Mouse (Mus musculus) spleen, postnatal 14 days (tissue): ENCODE results near the gene Nr2f6.

Experiments used
- DNase-seq, 2 experiments: peaks; one replicate each; pipeline ENCODE4 v3.0.0; 2021 to 2022; ENCODE audit warnings: low spot score in 2 of 2

Nr2f6 gene

GRCm38 (mm10) chr8:71391696-71392095 lies 9.9 kb upstream of the Nr2f6 start:
- no peak for DNase-seq

DNA sequence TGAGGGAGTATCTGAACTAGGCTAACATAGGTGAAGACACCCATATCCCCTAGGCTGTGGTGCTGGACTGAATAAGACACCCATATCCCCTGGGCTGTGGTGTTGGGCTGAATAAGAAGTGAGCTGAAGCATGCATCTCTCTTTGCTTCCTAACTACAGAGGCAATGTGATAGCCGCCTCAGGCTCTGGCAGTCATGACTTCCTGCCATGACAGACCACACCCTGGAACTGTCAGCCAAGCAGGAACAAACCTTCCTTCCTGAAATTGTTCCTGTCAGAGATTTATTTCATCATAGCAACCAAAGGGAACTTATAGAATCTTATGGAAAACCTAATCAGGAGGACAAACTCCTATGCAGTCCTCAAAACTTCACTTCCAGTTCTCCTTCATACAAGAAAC lies 6.5 kb upstream of the Nr2f6 start:
- DNase-seq: no peak

GRCm38 (mm10) chr8:71385212-71385835 lies 3.6 kb upstream of the Nr2f6 start:
- DNase-seq: no peak

DNA sequence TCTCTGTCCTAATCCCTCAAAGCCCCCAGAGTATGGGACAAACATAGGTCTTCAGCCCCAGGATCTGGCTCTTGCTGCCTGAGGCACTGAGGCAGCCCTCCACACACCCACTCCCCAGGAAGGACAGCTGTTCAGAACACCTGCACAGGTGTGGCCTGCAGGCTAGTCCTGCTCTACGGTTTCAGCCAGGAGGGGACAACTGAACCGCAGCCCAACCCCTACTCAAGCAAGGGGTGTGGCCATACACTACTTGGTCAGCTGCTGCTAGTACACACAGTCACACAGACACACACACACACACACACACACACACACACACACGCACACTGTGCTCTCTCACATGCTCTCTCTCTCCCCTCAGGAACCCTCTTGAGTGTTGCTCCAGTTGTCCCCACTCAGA lies 2.1 kb upstream of the Nr2f6 start:
- no peak for DNase-seq

DNA sequence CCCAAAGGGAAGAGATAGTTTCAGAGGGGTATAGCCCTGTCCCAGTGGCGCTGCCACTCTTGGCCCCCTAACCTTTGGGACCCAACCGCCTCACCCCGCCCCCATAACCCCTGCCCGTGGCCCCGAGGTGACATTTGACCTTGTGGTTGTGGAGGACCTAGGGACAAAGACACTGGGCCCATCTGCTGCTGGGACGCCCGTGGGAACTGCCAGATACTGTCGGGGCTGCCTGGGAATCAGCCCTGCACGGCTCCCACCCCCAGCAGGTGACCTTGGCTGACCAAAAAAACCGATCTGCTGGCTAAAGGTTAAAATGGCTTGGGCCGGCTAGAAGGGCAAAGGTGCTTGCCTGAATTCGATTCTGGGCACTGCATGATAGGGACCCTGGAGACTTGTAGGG lies 1.6 kb upstream of the Nr2f6 start:
- no peak for DNase-seq

DNA sequence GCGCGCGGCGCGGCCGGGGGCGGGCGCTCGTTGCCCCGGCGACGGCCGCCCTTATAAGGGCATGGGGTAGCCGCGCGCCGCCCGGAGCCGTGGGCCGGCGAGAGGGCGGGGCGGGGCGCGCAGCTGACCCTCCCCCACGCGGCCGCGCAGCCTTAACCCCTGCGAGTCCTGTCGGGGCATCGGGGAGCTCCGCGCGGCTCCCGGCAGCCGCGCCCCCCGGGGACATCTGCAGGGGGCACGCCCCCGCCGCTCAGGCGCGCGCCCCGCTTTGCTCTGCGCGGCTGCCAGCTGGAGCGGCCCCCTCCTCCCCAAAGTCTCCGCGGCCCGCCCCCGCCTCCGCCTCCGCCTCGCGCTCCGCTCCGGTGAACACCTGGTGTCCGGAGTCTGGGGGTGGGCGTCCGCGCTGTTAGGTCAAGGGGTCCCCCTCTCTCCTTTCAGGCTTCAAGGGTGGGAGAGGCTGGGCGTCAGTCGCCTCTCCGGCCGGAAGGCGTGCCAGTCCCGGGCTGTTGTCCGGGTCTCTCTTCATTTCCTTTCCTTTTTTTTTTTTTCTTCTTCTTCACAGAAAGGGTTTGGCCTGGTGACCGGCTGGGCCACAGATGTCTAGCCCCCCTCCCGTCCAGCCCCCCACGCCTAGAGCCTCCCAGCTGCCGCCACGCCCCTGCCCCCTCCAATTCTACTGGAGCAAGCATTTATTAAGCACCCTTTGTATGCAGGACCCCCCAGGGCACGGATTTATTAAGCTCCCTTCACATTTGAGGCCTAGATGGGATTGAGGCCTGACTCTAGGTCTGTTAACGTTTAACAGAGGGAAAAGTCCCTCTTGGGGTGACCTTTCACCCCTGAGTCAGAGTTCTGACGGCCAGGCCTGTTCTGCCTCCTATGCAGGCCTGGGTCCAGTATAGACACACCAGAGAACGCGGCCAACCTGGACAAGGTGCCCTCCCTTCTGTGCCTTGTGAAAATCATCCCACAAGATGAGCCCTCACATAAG lies 506 bp upstream of the Nr2f6 start:
- DNase-seq: peak; percentile 50 to 59

- no peak for DNase-seq
Observed at GRCm38 (mm10) chr8:71380178-71381171, 1.3 kb downstream of the Nr2f6 start.

DNA sequence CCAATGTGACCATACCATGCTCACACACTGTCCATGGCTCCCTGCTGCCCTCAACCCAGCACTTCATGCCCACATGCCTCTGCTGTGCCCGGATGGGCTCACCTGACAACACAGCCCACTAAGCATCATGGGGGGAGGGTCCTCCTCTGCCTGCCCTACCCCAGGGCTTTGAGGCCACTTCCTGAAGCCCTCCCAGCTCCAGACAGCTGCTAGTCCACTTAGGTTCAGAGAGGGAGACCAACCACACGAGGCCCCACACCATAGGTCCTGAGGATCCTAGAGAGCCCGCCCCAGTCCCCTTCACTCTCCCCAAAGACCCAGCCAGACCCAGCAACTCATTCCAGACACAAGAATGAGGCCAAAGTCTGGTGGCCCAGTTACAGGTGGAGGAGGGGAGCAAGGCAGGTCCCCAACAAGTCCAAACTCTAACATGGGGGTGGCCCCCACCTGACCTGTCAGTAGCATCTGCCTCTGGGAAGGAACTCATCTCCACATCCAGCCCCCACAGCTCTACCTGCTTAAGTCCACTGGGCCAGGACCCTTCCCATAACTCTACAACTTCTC lies 2.2 kb downstream of the Nr2f6 start:
- no peak for DNase-seq

DNA sequence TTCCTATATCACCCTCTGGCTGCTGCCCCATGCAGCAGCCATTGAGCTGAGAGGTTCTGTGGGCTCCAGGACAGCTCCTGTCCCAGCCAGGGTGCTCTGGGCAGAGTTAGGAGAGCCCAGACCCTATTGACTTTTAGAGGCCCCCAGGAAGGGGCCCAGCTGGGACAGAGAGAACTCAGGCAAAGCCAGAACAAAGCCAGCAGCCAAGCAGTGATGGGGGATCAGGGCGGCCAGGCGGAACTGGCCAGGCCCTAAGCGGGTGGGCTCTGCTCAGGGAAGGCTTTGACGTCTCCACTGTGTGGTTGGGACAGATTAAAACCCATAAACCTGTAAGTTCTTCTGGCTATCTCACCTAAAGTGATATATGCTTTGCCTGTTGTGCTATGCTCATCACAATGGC lies 2.8 kb downstream of the Nr2f6 start:
- no peak for DNase-seq

DNA sequence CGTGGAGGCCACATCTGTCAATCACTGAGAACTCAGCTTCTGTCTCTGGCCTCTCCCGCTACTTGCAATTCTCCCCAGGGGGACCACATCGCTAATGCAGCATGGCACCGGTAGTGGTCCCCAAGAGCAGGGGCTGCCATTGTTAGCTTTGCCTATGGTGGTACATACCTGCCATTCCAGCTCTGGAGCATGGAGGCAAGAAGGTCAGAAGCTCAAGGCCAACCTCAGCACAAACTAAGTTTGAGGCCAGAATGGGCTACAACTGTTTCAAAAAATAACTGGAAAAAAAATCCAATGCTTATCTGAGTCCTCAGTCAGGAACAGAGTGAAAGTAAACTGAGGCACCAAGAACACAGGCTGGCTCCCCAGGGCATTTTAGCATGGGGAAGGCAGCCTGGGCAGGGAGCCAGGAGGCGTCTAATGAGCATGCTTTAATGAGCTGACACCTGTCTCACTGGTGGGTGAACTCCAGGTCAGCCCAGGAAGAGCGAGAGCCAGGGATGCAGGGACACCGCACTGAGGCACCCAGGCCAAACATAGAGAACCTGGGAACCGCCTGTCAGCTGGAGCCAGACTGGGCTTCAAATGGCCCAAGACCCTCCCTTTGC lies 5.2 kb downstream of the Nr2f6 start:
- DNase-seq: no peak

DNA sequence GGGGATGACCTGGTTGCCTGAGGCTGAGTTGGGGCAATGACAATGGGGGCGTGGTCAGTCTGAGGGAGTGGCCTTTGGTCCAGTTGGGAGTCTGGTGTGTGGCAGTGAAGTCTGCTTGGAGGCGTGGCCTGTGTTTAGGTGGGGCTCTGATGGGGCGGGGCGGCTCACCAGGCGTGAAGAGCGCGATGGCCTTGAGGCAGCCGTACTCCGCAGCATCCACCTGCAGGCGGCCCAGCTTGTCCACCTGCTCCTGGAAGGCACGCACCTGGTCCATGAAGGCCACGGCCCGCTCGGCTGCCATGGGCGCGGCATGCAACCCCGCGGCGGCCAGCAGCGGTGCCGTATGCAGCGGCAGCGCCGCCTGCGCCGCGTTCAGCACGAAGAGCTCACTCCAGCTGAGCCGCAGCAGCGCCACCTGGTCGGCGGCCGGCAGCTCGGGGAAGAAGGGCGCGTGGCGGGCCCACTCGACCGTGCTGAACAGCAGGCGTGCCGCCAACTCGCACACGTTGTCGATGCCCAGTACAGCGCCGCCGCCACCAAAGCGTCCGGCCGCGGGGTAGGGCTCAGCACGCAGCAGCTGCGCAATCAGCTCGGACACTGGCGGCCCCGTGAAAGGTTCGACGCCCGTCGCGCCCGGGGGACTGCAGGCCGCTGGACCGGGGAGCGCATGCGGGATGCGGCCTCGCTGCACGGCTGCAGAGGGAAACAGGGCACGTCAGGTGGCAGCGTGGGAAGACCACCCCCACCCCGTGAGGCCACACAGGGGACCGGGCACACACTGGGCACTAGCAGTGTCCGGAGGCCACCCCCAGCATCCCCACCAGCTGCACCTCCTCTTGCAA lies 6.0 kb downstream of the Nr2f6 start:
- DNase-seq: peak in 1 of 2 experiments; percentile 30

DNA sequence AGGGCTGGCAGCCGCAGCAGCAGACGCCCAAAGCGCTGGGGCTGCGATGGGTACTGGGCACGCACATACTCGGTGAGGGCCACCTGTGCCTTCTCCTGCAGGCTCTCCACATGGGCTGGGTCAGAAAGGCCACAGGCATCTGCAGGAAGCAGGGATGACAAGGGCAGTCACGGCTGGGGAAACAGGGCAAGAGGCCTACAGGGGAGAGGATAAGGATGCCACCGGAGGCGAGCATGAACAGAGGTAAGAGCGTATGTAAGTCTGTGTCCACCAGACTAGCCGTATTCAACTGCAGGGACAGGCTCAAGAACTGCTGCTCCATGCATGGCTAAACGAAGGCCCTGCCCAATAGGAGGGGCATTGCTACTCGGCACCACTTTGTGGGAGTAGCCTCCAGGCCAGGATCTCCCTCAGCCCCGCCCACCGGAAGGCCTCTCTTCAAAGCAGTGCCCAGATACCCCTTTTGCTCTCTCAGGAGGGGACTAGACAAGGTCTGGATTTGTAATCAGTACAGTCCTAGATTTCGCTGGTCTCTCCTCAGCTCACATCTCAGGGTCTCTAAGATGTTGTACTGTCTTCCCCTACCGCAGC lies 7.0 kb downstream of the Nr2f6 start:
- no peak for DNase-seq

DNA sequence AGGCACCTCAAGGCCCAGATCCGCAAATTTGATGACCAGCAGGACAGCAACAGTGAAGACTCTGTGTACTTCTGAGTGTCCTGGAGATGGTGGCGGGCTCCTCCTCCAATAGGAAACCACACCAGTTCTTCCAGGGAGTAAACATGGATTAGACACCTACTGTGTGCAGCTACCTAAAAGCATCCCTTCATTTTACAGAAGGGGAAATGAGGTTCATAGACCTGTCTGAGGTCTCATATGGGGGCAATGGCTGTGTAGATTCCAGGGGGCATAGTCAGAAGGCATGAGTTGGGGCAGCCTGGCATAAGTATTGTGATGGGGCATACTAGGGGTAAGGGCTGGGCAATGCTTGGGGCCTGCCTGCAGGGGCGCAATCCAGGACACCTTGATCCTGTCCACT lies 8.8 kb downstream of the Nr2f6 start:
- no peak for DNase-seq

DNA sequence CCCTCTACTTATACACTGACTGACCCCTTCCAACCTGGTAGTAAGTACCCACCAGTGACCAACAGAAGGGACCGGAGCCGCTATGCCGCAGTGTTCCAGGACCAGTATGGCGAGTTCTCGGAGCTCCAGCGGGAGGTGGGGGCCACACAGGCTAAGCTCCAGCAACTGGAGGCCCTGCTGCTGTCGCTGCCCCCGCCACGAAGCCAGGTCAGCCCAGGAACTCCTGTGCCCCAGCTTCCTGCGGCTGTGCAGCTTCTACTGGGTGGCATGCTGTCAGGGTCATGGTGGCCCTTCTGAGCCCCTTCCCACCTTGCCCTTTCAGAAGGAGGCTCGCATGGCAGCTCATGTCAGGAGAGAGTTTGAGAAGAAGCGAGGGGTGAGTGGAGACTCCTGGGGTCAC lies 9.3 kb downstream of the Nr2f6 start:
- DNase-seq: no peak

GRCm38 (mm10) chr8:71371236-71371848 lies 10.4 kb downstream of the Nr2f6 start, which contains the start of gene Ocel1:
Gene Ocel1, plus strand, starts transcription at chr8:71371298.
- DNase-seq: peak; percentile 93 to 97

DNA sequence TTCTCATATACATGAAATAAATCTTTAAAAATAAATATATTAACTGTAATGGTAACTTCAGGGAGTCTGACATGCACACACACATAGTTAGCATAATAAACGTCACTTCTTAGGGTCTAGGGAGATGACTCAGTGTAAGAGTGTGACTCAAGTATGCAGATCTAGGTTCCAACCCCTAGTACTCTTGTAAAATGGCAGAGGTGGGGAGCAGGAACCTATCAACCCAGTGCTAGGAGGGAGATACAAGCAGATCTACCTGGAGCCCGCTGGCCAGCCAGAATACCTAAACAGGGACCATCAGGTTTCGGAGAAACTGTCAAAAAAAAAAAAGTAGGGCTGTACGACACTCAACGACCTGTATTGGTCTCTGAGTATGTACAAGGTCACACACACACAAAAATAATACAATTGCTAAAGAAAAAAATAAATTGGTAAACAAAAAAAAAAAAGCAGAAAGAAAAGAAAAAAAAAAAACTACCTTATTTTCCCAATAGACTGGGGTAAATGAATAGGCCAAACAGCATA lies 11.0 kb downstream of the Nr2f6 start:
- no peak for DNase-seq

DNA sequence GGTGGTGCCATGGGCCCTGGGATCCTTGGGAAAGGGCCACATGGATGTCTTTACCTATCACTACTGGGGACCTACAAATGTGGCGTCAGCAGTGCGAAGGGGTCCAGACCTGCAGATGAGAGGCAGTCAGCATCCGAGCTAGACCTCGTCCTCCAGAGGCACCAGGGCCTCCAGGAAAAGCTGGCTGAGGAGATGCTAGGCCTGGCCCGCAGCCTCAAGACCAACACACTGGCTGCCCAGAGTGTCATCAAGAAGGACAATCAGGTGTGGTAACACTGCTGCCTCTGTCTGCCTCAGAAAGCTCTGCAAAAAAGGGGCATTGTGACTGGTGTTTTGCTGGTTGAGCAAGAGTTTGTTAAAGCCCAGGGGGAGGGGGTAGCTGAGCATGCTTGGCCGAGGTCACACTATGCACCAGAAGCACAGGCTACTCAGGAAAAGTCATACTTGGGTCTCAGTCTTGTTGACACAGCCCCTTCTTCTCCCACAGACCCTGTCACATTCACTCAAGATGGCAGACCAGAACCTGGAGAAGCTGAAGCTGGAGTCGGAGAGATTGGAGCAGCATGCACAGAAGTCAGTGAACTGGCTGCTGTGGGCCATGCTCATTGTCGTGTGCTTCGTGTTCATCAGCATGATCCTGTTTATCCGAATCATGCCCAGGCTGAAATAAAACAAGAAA lies 12.6 kb downstream of the Nr2f6 start:
- DNase-seq: no peak

DNA sequence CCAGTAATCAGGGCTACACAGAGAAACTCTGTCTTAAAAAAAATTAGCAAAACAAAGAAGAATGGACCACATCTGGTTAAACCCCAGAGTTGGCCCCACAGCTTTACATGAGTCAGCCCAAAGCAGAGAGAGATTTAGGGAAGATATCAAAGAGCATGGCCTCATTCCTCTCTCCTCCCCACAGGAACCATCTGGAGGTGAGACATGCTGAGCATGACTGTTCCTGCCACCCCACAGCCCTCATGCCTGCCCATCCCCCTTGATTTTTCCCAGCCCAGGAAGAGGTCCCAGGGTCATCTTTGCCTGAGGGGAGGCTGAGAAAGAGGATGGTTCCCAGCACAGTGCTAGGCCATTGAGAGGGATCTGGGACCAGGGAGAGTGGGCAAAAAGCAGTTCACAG lies 13.4 kb downstream of the Nr2f6 start:
- no peak for DNase-seq
